Mouse (Mus musculus) adrenal gland, postnatal 14 days (tissue): ENCODE results near the gene Herc2. TPM values are rescaled to one million over a fixed set of nuclear protein-coding genes. Genes with fewer than 3 reads are reported as not detected.

ENCODE experiments used
- DNase-seq: peaks from one replicate; pipeline ENCODE4 v3.0.0; 2021; ENCODE audit warnings: mixed read lengths
- total RNA-seq: library from RNA; stranded (reverse); gene quantifications from 2 replicates; pipeline ENCODE4 v1.2.3, GENCODE M21; 2021

Herc2 gene
- total RNA-seq, 1 experiment from 2014 or later: 55.7 TPM

DNA sequence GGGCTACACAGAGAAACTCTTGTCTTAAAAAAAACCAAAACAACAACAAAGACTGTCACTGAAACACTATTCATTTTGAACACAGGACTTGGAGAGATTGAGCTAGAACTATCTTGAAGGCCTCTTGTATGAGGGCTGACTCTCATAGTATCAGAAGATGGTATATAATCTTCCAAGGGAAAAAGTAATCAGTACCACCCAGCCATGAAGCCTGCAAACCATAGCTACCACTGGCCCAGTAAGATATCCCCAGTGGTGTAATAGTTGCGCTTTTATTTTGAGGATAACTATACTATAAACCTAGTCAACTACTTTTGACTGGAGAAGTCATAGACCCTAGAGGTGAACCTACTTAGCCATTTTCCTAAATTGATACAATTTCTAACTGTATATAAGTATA is 16.6 kb downstream of the Herc2 start:
- no peak for DNase-seq

DNA sequence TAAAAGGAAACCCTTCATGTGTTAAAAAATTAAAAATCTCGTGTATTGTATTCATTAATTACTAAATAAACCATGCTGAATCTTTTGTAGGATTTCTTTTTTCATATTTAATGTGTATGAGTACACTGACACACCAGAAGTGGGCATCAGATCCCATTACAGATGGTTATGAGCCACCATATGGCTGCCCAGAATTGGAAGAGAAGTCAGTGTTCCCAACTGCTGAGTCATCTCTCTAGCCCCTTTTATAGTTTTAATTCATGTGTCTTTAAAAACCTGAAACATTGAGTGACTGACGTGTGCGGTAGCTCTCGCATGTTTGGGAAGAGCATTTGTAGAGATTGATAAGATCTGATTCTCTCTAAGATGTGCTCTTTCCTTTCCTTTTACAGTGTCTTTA is 21.7 kb downstream of the Herc2 start:
- DNase-seq: no peak

DNA sequence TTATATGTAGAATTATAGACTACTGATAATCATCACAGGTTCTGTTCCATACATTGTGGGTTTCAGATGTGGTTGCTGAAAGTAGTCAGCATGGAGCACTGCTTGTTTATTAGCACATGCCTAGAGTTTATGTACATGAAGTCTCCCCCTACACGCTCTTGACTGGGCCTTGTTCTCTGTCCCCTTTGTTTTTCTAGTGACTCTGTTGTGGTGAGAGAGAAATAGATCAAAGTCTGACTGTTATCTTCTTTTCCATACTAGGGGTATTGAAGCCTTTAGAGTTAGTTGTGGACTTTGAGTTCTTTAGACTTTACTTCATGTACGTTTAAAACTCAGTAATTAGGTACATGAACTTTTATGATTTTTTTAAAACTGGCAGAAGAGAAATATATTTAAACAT is 33.0 kb downstream of the Herc2 start:
- DNase-seq: no peak

DNA sequence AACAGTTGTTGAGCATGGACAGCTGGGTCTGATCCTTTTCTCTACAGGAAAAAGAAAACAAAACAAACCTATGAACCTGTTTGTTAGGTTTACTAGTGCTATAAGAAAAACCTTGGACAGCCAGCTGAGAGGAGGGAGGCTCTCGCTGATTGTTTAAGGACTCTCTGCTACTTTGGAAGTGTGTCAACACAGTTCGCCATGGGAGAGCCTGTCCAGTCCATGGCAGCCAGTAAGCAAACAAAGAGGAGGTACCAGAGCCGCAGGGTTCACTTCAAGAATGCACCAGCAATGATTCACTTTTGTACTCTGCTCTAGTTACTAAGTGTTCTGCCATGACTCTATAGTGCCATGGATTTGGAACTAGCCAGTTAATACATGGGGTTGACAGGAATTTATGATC is 39.1 kb downstream of the Herc2 start:
- no peak for DNase-seq

DNA sequence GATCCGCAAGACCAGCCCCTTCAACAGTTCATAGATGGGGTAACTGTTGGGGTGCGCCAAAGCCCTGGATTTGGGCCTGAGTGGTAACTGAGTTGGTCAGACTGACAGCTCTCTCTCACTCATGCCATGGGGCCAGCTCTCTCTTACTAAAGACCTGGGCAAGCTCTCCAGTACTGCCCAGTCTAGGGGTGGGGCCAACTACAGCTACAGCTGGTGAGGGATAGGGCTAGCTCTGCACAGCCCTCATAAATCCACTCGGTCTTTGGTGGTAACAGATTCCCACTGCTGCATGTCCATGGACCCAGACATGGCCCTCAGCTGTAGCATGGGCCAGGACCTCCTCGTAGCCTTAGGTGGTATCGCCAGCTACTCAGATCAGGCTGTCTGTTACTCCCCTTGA is 41.4 kb downstream of the Herc2 start:
- no peak for DNase-seq

DNA sequence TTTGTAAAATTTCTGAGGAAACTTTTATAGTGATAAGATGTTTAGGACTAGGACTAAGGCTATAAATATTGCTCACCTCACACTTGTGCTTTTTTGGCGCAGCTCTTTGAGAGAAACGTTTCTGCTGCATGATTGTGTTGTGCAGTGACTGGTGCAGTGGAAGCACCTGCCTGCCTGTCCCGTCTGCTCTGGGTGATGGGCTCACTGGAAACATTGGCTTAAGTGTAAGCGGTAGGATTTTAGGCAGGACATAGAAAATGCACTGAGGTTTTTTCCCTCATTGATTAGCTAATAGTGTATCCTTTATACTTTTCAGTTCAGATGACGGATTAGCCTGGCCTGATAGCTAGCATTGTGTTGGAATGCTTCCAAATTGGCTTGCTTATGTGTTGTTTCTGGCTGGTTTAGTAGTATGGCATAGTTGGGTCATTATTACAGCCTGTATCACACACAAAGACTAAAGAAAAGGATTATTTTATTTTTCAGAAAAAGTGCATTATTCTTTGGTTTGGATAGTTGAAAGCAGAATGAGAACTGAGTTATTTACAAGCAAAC is 52.4 kb downstream of the Herc2 start:
- no peak for DNase-seq

DNA sequence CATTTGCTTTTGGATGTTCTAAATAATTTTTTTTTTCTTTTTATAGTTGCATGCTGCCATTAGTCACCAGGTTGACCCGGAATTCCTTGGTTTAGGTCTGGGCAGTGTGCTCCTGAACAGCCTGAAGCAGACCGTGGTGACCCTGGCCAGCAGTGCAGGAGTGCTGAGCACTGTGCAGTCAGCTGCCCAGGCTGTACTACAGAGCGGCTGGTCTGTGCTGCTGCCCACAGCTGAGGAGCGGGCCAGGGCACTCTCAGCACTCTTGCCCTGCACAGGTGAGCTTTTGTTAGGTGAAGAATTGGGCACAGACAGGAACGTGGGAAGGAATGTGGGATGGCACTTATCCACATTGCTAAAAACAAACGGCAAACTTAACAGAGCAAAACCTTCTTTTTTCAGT is 63.0 kb downstream of the Herc2 start:
- no peak for DNase-seq

DNA sequence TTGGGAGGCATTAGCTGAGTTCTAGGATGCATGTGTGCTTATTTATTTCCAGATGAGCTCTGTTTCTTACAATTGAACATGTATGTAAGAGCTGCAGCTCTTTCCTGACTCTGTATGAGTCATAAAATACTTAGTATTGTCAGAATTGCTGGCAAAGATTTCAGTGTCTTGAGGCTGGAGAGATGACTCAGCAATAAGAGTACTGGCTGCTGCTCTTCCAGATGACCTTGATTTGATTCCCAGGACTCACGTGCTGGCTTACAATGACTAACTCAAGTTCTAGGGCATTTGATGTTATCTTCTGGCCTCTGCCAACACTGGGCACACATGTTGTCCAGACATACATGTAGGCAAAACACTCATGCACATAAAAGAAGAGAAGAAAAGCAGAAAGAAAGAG is 64.2 kb downstream of the Herc2 start:
- DNase-seq: peak; percentile 58

DNA sequence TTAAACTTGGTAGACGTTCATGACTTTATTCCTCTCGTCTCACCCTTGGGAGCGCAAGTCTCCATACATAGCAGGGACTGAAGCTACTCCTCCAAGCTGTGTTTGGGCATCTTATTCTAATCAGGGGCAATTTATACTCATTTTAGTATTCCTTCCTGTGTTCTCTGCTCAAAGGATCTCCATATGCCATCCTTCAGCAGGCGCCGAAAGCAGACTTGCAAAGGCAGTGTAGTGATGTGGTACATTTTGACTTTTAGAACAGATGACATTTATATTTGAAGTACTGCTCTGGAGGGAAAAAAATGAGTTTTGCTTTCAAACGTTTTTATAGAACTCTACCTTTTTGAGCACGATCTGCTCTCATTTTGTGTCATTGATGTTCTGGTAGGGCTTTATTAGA is 71.0 kb downstream of the Herc2 start:
- DNase-seq: no peak

DNA sequence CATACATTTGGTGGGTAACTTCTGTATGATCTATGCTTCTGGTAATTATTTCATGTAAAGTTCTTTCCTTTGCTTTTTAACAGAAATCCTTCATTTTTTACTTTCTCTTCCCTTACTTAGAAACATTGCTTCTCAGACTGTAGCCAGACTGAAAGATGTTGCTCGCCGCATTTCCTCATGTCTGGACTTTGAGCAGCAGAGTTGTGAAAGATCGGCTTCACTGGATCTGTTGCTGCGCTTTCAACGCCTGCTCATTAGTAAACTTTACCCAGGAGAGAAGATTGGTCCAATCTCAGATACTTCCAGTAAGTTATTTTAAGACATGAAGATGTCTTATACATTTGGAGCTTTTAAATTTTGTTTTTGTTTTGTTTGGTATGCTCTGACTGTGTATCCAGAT is 71.4 kb downstream of the Herc2 start:
- DNase-seq: no peak

DNA sequence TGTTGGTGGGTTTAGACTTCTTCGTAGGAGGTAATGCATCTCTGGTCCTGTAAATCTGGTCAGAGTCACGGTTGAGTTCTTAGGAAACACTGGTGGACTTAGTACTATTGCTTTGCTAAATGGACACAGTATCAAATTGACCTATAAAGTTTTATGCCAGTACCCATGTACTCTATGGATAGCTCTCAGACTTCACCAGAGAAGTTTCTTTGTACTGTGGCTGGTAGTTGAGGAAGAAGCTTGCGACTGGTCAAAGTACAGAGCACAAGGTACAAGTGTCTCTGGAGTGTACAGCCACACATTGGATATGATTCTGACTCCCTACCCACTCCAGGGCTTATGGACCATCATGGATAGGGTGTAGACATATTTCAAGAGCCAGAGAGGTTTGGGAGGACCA is 78.1 kb downstream of the Herc2 start:
- DNase-seq: no peak

DNA sequence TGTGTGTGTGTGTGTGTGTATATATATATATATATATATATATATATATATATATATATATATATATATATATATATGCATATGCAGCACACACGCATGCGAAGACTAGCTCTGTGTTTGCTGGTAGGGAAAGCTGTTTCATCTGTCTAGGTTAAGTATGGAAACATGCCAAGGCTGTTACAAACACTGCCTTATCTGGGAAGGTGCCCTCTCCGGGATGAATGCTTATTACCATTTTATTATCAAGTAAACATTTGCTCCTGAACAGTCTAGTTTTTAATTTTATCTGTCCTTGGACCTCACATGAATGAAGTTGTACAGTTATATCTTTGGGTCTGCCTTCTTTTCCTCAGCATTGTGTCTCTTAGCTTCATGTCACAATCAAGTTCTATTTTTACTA is 79.6 kb downstream of the Herc2 start:
- no peak for DNase-seq

DNA sequence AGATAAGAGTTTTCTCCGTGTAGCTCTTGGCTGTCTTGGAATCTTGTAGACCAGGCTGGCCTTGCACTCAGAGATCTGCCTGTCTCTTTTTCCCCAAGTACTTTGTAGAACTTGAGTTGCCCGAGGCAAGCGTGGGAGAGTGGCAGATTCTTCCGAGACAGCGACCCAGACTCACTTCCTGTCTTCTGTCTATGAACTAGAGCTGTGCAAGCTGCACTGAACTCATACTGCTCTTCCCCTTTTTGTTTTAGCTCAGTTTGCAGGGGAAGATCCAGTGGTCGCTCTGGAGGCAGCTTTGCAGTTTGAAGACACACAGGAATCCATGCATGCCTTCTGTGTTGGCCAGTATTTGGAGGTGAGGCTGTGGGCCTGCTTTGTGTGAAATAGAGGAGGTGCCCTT is 81.6 kb downstream of the Herc2 start:
- no peak for DNase-seq

DNA sequence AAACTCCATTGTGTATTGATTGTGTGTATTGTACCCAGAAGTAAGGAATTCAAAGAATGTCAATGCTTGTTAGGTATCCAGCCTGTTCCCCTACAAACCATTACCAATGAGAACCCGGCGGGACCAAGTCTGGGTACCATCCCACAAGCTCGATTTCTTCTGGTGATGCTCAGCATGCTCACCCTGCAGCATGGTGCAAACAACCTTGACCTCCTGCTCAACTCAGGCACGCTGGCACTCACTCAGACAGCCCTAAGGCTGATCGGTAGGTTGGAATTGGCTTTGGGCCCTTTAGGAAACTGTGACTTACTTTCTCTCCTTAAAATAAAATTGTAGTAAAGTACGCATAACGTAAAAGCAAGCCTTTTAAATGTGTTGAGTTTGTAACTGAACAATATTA is 88.7 kb downstream of the Herc2 start:
- peak; percentile 32 for DNase-seq

DNA sequence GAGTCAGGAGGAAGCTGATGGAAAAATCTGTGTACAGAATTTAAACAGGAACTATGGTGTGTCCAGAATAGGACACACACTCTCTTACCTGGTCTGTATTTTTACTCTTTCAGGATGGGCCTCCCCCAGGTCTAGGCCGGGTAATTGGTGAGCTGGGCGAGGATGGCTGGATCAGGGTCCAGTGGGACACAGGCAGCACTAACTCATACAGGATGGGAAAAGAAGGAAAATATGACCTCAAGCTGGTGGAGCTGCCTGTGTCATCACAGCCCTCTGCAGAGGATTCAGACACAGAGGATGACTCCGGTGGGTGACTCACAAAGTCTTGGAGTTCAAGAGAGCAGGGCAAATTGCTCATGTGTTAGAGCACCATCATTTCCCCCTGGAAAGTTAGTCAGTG is 96.4 kb downstream of the Herc2 start:
- no peak for DNase-seq

DNA sequence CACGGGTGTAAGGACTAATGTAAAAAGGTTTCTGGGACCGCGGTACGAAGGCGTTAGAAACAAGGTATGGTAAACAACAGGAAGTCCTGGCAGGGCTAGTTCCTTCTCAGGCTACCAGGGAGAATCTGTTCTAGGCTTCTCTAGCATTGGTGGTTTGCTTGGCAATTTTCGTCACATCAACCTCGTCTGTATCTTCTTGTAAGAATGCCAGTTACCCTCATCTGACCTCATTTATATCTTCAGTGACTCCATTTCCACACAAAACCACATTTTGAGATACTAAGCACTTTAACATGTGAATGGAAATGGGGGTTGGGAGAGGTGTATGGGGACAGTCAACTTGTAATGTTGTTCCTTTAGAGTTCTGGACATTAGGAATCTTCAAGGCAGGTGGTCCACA is 98.9 kb downstream of the Herc2 start:
- no peak for DNase-seq

DNA sequence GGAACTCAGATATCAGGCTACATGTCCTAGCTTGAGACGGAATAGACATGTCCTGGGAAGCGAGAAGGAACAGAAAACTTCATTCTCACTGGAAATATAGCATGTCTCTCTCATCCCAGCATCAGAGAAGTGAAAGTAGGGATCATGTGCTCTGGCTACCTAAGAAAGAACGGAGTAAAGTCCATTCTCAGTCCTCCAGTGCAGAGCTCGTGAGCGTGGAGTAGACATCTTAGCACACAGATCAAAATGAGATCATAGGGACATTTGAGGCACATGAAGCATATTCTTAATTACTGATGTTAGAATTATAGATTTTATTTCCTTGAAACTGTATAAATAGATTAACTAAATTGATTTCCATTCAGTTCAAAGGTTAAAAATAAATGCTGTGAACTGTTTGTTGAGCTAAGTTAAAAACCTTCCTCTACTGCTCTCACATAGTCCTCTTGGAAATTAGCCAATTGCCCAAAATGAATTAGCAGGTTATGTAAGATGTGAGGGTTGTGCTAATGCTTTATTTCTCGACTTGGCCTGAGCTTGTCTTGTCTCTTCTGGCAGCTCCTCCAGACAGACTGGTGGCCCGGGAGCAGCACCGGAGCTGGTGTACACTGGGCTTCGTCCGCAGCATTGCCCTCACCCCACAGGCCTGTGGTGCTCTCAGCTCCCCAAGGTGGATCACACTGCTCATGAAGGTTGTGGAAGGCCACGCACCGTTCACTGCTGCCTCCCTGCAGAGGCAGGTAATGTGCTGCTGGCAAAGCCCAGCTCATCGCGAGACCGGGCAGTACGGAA is 102.1 kb downstream of the Herc2 start:
- no peak for DNase-seq

DNA sequence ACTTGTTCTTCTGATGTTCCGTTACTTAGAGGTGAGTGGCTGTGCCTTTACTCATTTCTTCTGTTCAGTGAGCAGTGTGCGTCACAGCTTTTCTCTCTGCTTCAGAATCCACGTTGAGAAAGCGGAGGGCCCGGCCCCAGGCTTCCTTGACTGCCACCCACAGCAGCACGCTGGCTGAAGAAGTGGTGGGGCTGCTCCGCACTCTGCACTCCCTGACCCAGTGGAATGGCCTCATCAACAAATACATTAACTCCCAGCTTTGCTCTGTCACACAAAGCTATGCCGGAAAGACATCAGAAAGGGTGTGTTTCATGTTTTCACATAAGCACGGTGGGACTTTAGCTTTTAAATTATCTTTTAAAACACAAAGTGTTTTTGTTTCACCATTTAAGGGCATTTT is 103.2 kb downstream of the Herc2 start:
- no peak for DNase-seq

DNA sequence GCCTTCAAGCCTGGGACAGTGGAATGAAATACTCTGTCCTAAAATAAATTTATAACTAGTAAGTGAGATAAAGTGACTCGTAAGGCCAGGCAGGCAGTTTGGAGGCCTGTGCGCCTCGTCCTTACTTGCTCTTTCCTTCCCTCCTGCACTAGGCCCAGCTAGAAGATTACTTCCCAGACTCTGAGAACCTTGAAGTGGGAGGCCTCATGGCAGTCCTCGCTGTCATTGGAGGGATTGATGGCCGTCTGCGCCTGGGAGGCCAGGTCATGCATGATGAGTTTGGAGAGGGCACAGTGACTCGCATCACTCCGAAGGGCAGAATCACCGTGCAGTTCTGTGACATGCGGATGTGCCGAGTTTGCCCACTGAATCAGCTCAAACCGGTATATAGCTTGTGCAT is 103.6 kb downstream of the Herc2 start:
- peak; percentile 58 for DNase-seq

DNA sequence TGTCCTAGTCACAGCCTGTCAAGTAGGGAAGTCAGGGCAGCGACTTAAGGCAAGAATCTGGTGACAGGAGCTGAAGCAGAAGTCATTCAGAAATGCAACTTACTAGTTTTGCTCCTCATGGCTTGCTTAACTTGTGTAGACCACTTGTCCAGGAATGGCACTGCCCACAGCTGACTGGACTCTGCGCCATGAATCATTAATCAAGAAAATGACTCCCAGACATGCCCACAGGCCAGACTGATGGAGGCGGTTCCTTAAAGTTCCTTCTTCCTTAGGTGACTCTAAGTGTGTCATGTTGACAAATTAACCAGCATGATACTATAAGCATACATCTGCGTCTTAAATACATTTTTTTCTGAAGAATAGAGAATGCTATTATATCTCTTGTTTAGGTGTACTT is 113.3 kb downstream of the Herc2 start:
- DNase-seq: no peak

DNA sequence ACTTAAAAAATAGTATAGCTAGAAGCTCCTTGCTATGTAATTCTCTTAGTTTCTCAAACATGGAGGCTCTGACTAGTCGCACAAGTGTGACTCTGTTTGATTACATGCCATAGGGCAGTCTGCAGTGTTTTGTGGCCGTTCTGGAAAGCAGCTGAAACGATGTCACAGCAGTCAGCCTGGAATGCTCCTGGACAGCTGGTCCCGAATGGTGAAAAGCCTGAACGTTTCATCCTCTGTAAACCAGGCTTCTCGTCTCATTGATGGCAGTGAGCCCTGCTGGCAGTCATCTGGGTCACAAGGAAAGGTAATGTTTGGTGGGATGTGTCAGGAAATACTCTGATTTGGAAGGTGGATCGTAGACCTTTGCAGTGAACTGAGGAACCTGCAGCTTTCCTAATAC is 118.7 kb downstream of the Herc2 start:
- DNase-seq: no peak

DNA sequence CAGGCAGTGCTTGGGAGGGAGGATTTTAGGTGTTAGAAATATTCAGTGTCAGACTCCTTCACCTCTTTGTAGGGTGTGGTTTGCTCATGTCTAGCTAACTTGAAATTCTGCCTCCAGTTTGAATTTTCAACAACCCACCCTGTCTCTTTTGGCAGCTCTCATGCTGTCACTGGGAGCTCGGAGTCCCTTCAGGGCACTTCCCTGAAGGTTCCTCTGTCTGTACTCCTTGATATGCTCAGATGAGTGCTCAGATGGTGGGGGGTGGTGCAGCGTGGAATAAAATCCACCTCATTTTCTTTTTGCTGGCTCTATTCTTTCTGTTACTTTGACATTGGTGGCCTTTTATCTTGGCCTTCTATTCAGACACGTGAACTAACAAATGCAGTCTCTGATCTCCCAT is 127.4 kb downstream of the Herc2 start:
- DNase-seq: no peak

DNA sequence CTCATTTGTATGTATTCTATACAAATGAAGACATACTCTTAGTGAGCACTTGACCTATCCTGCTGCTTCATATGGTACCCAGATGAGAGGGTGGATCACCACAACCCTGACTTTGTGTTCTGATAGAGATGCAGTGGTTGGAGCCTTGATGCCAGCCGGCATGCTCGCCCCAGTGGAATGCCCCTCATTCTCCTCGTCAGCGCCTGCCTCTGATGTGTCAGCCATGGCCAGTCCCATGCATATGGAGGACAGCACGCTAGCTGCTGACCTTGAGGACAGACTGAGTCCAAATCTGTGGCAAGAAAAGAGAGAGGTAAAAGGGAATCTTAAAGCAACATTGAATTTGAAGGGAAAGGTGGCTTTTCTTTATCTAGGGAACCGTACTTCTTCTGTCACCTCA is 141.0 kb downstream of the Herc2 start:
- peak; percentile 56 for DNase-seq

DNA sequence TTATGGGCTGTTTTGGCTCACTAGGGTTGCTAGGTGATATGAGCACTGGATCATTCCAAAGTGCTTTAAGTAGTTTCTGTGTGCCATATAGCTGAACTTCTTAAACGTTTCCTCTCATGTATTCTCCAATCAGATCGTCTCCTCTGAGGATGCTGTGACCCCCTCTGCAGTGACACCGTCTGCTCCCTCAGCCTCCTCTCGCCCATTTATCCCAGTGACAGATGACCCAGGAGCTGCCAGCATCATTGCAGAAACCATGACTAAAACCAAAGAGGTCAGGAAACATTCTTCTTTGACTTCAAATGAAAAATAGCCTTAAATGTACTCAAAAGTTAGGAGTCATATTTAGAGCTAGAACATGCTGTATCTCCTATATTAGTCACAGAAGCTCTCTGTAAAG is 141.7 kb downstream of the Herc2 start:
- peak; percentile 37 for DNase-seq
